Mouse (Mus musculus) lung, embryonic 14.5 days (tissue): ENCODE data around the gene Ndufa13. TPM values are rescaled to one million over a fixed set of nuclear protein-coding genes. Genes with fewer than 3 reads are reported as not detected.

Experiments used
- ATAC-seq: fragments of 200-750 bp; cut with Nextera tagmentation; 2 replicates; pipeline ENCODE4 v1.8.0; 2017; ENCODE audit warnings: mild to moderate bottlenecking, moderate TSS enrichment, moderate library complexity; ENCODE audit not compliant: insufficient read depth
- DNase-seq: peaks from one replicate; pipeline ENCODE4 v3.0.0-alpha.2; 2015
- H3K27ac ChIP-seq: fragments of 300-500 bp; sonication (generic); 2 replicates; pipeline ENCODE4 v1.5.1; 2014; ENCODE audit warnings: low read depth, mild to moderate bottlenecking, moderate library complexity
- H3K27me3 ChIP-seq: fragments of 300-500 bp; sonication (generic); 2 replicates; pipeline ENCODE4 v1.6.1; 2014; ENCODE audit warnings: low read length, control low read depth; ENCODE audit not compliant: insufficient read depth
- H3K36me3 ChIP-seq: fragments of 300-500 bp; sonication (generic); 2 replicates; pipeline ENCODE4 v1.6.1; 2014; ENCODE audit warnings: control low read depth; ENCODE audit not compliant: insufficient read depth
- H3K4me1 ChIP-seq: fragments of 300-500 bp; sonication (generic); 2 replicates; pipeline ENCODE4 v1.6.1; 2014; ENCODE audit warnings: antibody characterized with exemption, control low read depth; ENCODE audit not compliant: insufficient read depth
- H3K4me2 ChIP-seq: fragments of 300-500 bp; sonication (generic); 2 replicates; pipeline ENCODE4 v1.6.1; 2014; ENCODE audit warnings: mild to moderate bottlenecking
- H3K4me3 ChIP-seq: fragments of 300-500 bp; sonication (generic); 2 replicates; pipeline ENCODE4 v1.5.1; 2014; ENCODE audit warnings: low read depth, low read length
- H3K9ac ChIP-seq: fragments of 300-500 bp; sonication (generic); 2 replicates; pipeline ENCODE4 v1.6.1; 2014
- H3K9me3 ChIP-seq: fragments of 300-500 bp; sonication (generic); 2 replicates; pipeline ENCODE4 v1.6.1; 2016; ENCODE audit warnings: low read depth, low read length, control low read depth
- CTCF ChIP-seq: IDR thresholded peaks from 2 replicates; pipeline ENCODE4 v1.5.1; 2016; ENCODE audit warnings: antibody characterized with exemption, low read depth
- WGBS: fragments of 180-500 bp; shearing (Covaris S2); extraction: QIAGEN DNeasy Blood & Tissue Kit; methylation state at CpG from one replicate; pipeline ENCODE4 v1.1.7; 2014; 5-methylcytosine and 5-hydroxymethylcytosine counted together
- polyA plus RNA-seq: library from polyadenylated mRNA; unstranded; fragments of >200 nt; fragmentation: Nextera tagmentation; extraction: Ambion mirVana; gene quantifications from 2 replicates; pipeline ENCODE4 v1.2.1, GENCODE M21; 2014

Gene Ndufa13
- polyA plus RNA-seq, 1 experiment from 2014 or later: 163 TPM

GRCm38 (mm10) chr8:69887289-69888243 is 14.8 kb downstream of the Ndufa13 start, which contains the start of gene Cilp2:
Gene Cilp2 (minus strand): TSS chr8:69887687.
- TF ChIP-seq CTCF: no peak
- H3K27me3 ChIP-seq: peaks cover 84% of the 10 kb centered on the region
- DNase-seq: peak; percentile 42
- WGBS: under 1% methylated on average over 59 of the region's 60 CpGs
- peak; percentile 22; the same call in 1 of the 2 replicates for ATAC-seq
- H3K27ac ChIP-seq: no peak within 1 kb of the TSS
- peak within 1 kb of the TSS; percentile 53 for H3K4me2 ChIP-seq
- H3K4me3 ChIP-seq: peak within 1 kb of the TSS; percentile 29
- no peaks in the 10 kb centered on the region for H3K36me3 ChIP-seq
- H3K9me3 ChIP-seq: no peaks in the 10 kb centered on the region
- no peak within 1 kb of the TSS for H3K9ac ChIP-seq
- no peaks in the 10 kb centered on the region for H3K4me1 ChIP-seq

GRCm38 (mm10) chr8:69884141-69884540 is 18.2 kb downstream of the Ndufa13 start:
- DNase-seq (no peak), ATAC-seq (no peak)
- no peak overlapping the region for H3K4me2 ChIP-seq
- H3K4me1 ChIP-seq: no peaks in the 10 kb centered on the region
- peaks cover 100% of the 10 kb centered on the region for H3K27me3 ChIP-seq
- no peak overlapping the region for H3K9ac ChIP-seq
- H3K4me3 ChIP-seq: no peak overlapping the region
- no peaks in the 10 kb centered on the region for H3K36me3 ChIP-seq
- no peaks in the 10 kb centered on the region; the same call in 1 of the 2 replicates for H3K9me3 ChIP-seq
- 55% methylated on average over 13 of the region's 13 CpGs for WGBS
- no peak overlapping the region for H3K27ac ChIP-seq
- no peak for TF ChIP-seq CTCF

- Histone ChIP-seq H3K9ac (no peak overlapping the region; the same call in 1 of the 2 replicates), H3K36me3 (no peaks in the 10 kb centered on the region), H3K9me3 (no peaks in the 10 kb centered on the region; the same call in 1 of the 2 replicates), H3K4me2 (peak overlapping the region; percentile 61), H3K27ac (no peak overlapping the region), H3K27me3 (peaks cover 91% of the 10 kb centered on the region), H3K4me3 (peak overlapping the region; percentile 40), H3K4me1 (no peaks in the 10 kb centered on the region)
- ATAC-seq (peak; percentile 2; the same call in 1 of the 2 replicates), DNase-seq (no peak)
- no peak for TF ChIP-seq CTCF
- WGBS: 14% methylated on average over 52 of the region's 52 CpGs
These were observed 19.3 kb downstream of the Ndufa13 start for GRCm38 (mm10) chr8:69882833-69883600.

GRCm38 (mm10) chr8:69882021-69882756 is 20.2 kb downstream of the Ndufa13 start:
- H3K27ac ChIP-seq: no peak overlapping the region
- H3K9me3 ChIP-seq: no peaks in the 10 kb centered on the region; the same call in 1 of the 2 replicates
- peak; percentile 74 for DNase-seq
- TF ChIP-seq CTCF: no peak
- ATAC-seq: peak; percentile 54
- 7% methylated on average over 103 of the region's 103 CpGs for WGBS
- no peaks in the 10 kb centered on the region for H3K36me3 ChIP-seq
- peak overlapping the region; percentile 61 for H3K4me2 ChIP-seq
- no peaks in the 10 kb centered on the region for H3K4me1 ChIP-seq
- peak overlapping the region; percentile 23 for H3K9ac ChIP-seq
- H3K27me3 ChIP-seq: peaks cover 82% of the 10 kb centered on the region
- H3K4me3 ChIP-seq: peak overlapping the region; percentile 40

GRCm38 (mm10) chr8:69881261-69881865 is 21.0 kb downstream of the Ndufa13 start:
- Histone ChIP-seq H3K9me3 (no peaks in the 10 kb centered on the region; the same call in 1 of the 2 replicates), H3K4me1 (no peaks in the 10 kb centered on the region), H3K27me3 (peaks cover 74% of the 10 kb centered on the region), H3K4me3 (peak overlapping the region; percentile 40), H3K36me3 (no peaks in the 10 kb centered on the region), H3K27ac (no peak overlapping the region), H3K4me2 (peak overlapping the region; percentile 61), H3K9ac (no peak overlapping the region)
- no peak for ATAC-seq
- DNase-seq: no peak
- 18% methylated on average over 79 of the region's 79 CpGs for WGBS
- TF ChIP-seq CTCF: no peak

GRCm38 (mm10) chr8:69880841-69881240 is 21.5 kb downstream of the Ndufa13 start:
- Histone ChIP-seq H3K4me1 (no peaks in the 10 kb centered on the region), H3K27me3 (peaks cover 69% of the 10 kb centered on the region), H3K4me2 (peak overlapping the region; percentile 61), H3K27ac (no peak overlapping the region), H3K9ac (no peak overlapping the region), H3K9me3 (no peaks in the 10 kb centered on the region; the same call in 1 of the 2 replicates), H3K4me3 (peak overlapping the region; percentile 40), H3K36me3 (no peaks in the 10 kb centered on the region)
- DNase-seq: no peak
- WGBS: 7% methylated on average over 37 of the region's 37 CpGs
- no peak for TF ChIP-seq CTCF
- no peak for ATAC-seq
